Mouse (Mus musculus): ENCODE data around the gene Gm17359. TPM values are rescaled to one million over a fixed set of nuclear protein-coding genes. Genes with fewer than 3 reads are reported as not detected.

The Gm17359 gene
- polyA plus RNA-seq, 1 experiment from 2014 or later = not detected

- H3K4me1 ChIP-seq (ENCODE audit: control insufficient read depth, low read depth, low read length) = no peaks in the 10 kb centered on the region
- no peak for ATAC-seq (ENCODE audit: low read depth)
- no peaks in the 10 kb centered on the region for H3K36me3 ChIP-seq (ENCODE audit: control insufficient read depth, insufficient read depth)
- no peak overlapping the region for H3K9ac ChIP-seq (ENCODE audit: low read depth, low read length)
- H3K27me3 ChIP-seq (ENCODE audit: control insufficient read depth, insufficient read depth, low read depth, low read length) = no peaks in the 10 kb centered on the region
- 23% methylated on average over 3 of the region's 3 CpGs for WGBS (ENCODE audit: insufficient replicate concordance)
- H3K4me3 ChIP-seq (ENCODE audit: low read depth, low read length) = no peak overlapping the region
- H3K4me2 ChIP-seq (ENCODE audit: low read depth, low read length) = no peak overlapping the region
- H3K9me3 ChIP-seq (replicated peaks; ENCODE audit: control insufficient read depth, low read length) = no peaks in the 10 kb centered on the region
- no peak overlapping the region for H3K27ac ChIP-seq (ENCODE audit: low read length)
Observed at GRCm38 (mm10) chr3:79340737-79341136, 4.3 kb downstream of the Gm17359 start.

GRCm38 (mm10) chr3:79342961-79343735, 6.7 kb downstream of the Gm17359 start:
- Histone ChIP-seq H3K9me3 (replicated peaks; ENCODE audit: control insufficient read depth, low read length) (no peaks in the 10 kb centered on the region), H3K4me2 (ENCODE audit: low read depth, low read length) (no peak overlapping the region), H3K4me3 (ENCODE audit: low read depth, low read length) (no peak overlapping the region), H3K27ac (ENCODE audit: low read length) (no peak overlapping the region), H3K4me1 (ENCODE audit: control insufficient read depth, low read depth, low read length) (no peaks in the 10 kb centered on the region), H3K36me3 (ENCODE audit: control insufficient read depth, insufficient read depth) (no peaks in the 10 kb centered on the region), H3K27me3 (ENCODE audit: control insufficient read depth, insufficient read depth, low read depth, low read length) (no peaks in the 10 kb centered on the region), H3K9ac (ENCODE audit: low read depth, low read length) (no peak overlapping the region)
- 64% methylated on average over 17 of the region's 17 CpGs for WGBS (ENCODE audit: insufficient replicate concordance)
- no peak for ATAC-seq (ENCODE audit: low read depth)

GRCm38 (mm10) chr3:79349311-79349710, 12.8 kb downstream of the Gm17359 start:
- Histone ChIP-seq H3K4me1 (ENCODE audit: control insufficient read depth, low read depth, low read length) (no peaks in the 10 kb centered on the region), H3K4me3 (ENCODE audit: low read depth, low read length) (no peak overlapping the region), H3K4me2 (ENCODE audit: low read depth, low read length) (no peak overlapping the region), H3K27me3 (ENCODE audit: control insufficient read depth, insufficient read depth, low read depth, low read length) (no peaks in the 10 kb centered on the region), H3K9ac (ENCODE audit: low read depth, low read length) (no peak overlapping the region), H3K36me3 (ENCODE audit: control insufficient read depth, insufficient read depth) (no peaks in the 10 kb centered on the region), H3K27ac (ENCODE audit: low read length) (no peak overlapping the region), H3K9me3 (replicated peaks; ENCODE audit: control insufficient read depth, low read length) (no peaks in the 10 kb centered on the region)
- WGBS (ENCODE audit: insufficient replicate concordance) = 19% methylated on average over 1 of the region's 1 CpGs
- no peak for ATAC-seq (ENCODE audit: low read depth)

GRCm38 (mm10) chr3:79358721-79359120, 22.3 kb downstream of the Gm17359 start:
- H3K9ac ChIP-seq (ENCODE audit: low read depth, low read length) = no peak overlapping the region
- no peak overlapping the region for H3K27ac ChIP-seq (ENCODE audit: low read length)
- H3K36me3 ChIP-seq (ENCODE audit: control insufficient read depth, insufficient read depth) = no peaks in the 10 kb centered on the region
- ATAC-seq (ENCODE audit: low read depth) = no peak
- H3K27me3 ChIP-seq (ENCODE audit: control insufficient read depth, insufficient read depth, low read depth, low read length) = no peaks in the 10 kb centered on the region
- H3K4me2 ChIP-seq (ENCODE audit: low read depth, low read length) = no peak overlapping the region
- no peak overlapping the region for H3K4me3 ChIP-seq (ENCODE audit: low read depth, low read length)
- H3K9me3 ChIP-seq (replicated peaks; ENCODE audit: control insufficient read depth, low read length) = no peaks in the 10 kb centered on the region
- no peaks in the 10 kb centered on the region for H3K4me1 ChIP-seq (ENCODE audit: control insufficient read depth, low read depth, low read length)
- WGBS (ENCODE audit: insufficient replicate concordance) = 40% methylated on average over 4 of the region's 4 CpGs

- Histone ChIP-seq H3K4me1 (ENCODE audit: control insufficient read depth, low read depth, low read length) (no peaks in the 10 kb centered on the region), H3K27me3 (ENCODE audit: control insufficient read depth, insufficient read depth, low read depth, low read length) (no peaks in the 10 kb centered on the region), H3K36me3 (ENCODE audit: control insufficient read depth, insufficient read depth) (no peaks in the 10 kb centered on the region), H3K27ac (ENCODE audit: low read length) (no peak overlapping the region), H3K4me2 (ENCODE audit: low read depth, low read length) (no peak overlapping the region), H3K9me3 (replicated peaks; ENCODE audit: control insufficient read depth, low read length) (no peaks in the 10 kb centered on the region), H3K4me3 (ENCODE audit: low read depth, low read length) (no peak overlapping the region), H3K9ac (ENCODE audit: low read depth, low read length) (no peak overlapping the region)
- no peak for ATAC-seq (ENCODE audit: low read depth)
- WGBS (ENCODE audit: insufficient replicate concordance) = 37% methylated on average over 15 of the region's 15 CpGs
Observed at GRCm38 (mm10) chr3:79360317-79361101, 24.0 kb downstream of the Gm17359 start.

GRCm38 (mm10) chr3:79366098-79366497, 29.6 kb downstream of the Gm17359 start:
- no peak for ATAC-seq (ENCODE audit: low read depth)
- H3K27me3 ChIP-seq (ENCODE audit: control insufficient read depth, insufficient read depth, low read depth, low read length) = no peaks in the 10 kb centered on the region
- no peak overlapping the region for H3K9ac ChIP-seq (ENCODE audit: low read depth, low read length)
- H3K4me2 ChIP-seq (ENCODE audit: low read depth, low read length) = no peak overlapping the region
- whole genome bisulfite sequencing (ENCODE audit: insufficient replicate concordance) = 38% methylated on average over 8 of the region's 8 CpGs
- H3K9me3 ChIP-seq (replicated peaks; ENCODE audit: control insufficient read depth, low read length) = no peaks in the 10 kb centered on the region
- no peaks in the 10 kb centered on the region for H3K4me1 ChIP-seq (ENCODE audit: control insufficient read depth, low read depth, low read length)
- no peaks in the 10 kb centered on the region for H3K36me3 ChIP-seq (ENCODE audit: control insufficient read depth, insufficient read depth)
- H3K4me3 ChIP-seq (ENCODE audit: low read depth, low read length) = no peak overlapping the region
- H3K27ac ChIP-seq (ENCODE audit: low read length) = no peak overlapping the region

- H3K4me1 ChIP-seq (ENCODE audit: control insufficient read depth, low read depth, low read length) = no peaks in the 10 kb centered on the region
- H3K27ac ChIP-seq (ENCODE audit: low read length) = no peak overlapping the region
- H3K9me3 ChIP-seq (replicated peaks; ENCODE audit: control insufficient read depth, low read length) = no peaks in the 10 kb centered on the region
- no peak overlapping the region for H3K4me2 ChIP-seq (ENCODE audit: low read depth, low read length)
- 60% methylated on average over 6 of the region's 6 CpGs for WGBS (ENCODE audit: insufficient replicate concordance)
- no peaks in the 10 kb centered on the region for H3K27me3 ChIP-seq (ENCODE audit: control insufficient read depth, insufficient read depth, low read depth, low read length)
- H3K4me3 ChIP-seq (ENCODE audit: low read depth, low read length) = no peak overlapping the region
- H3K36me3 ChIP-seq (ENCODE audit: control insufficient read depth, insufficient read depth) = no peaks in the 10 kb centered on the region
- no peak for ATAC-seq (ENCODE audit: low read depth)
- H3K9ac ChIP-seq (ENCODE audit: low read depth, low read length) = no peak overlapping the region
Observed at GRCm38 (mm10) chr3:79368306-79368705, 31.8 kb downstream of the Gm17359 start.

GRCm38 (mm10) chr3:79370385-79370929, 34.0 kb downstream of the Gm17359 start:
- no peak for ATAC-seq (ENCODE audit: low read depth)
- H3K4me3 ChIP-seq (ENCODE audit: low read depth, low read length) = no peak overlapping the region
- no peaks in the 10 kb centered on the region for H3K9me3 ChIP-seq (replicated peaks; ENCODE audit: control insufficient read depth, low read length)
- no peak overlapping the region for H3K9ac ChIP-seq (ENCODE audit: low read depth, low read length)
- H3K36me3 ChIP-seq (ENCODE audit: control insufficient read depth, insufficient read depth) = no peaks in the 10 kb centered on the region
- H3K27me3 ChIP-seq (ENCODE audit: control insufficient read depth, insufficient read depth, low read depth, low read length) = no peaks in the 10 kb centered on the region
- H3K4me1 ChIP-seq (ENCODE audit: control insufficient read depth, low read depth, low read length) = no peaks in the 10 kb centered on the region
- H3K27ac ChIP-seq (ENCODE audit: low read length) = no peak overlapping the region
- WGBS (ENCODE audit: insufficient replicate concordance) = 51% methylated on average over 4 of the region's 4 CpGs
- no peak overlapping the region for H3K4me2 ChIP-seq (ENCODE audit: low read depth, low read length)
